Mouse (Mus musculus): ENCODE measurements around the gene Zbtb16.

GRCm38 (mm10) chr9:48802374-48802773, 33.6 kb downstream of the Zbtb16 start:
- TF ChIP-seq GATA1 (IDR thresholded peaks at IDR 0.05; ENCODE audit: low read length) (no peak), TAL1 (IDR thresholded peaks at IDR 0.05; ENCODE audit: low read length) (no peak)
